Mouse (Mus musculus) limb, embryonic 14.5 days (tissue): ENCODE data around the gene Camp. TPM values are rescaled to one million over a fixed set of nuclear protein-coding genes. Genes with fewer than 3 reads are reported as not detected.

Experiments used
- ATAC-seq: fragments of 200-750 bp; cut with Nextera tagmentation; 2 replicates; pipeline ENCODE4 v1.8.0; 2017; ENCODE audit warnings: low read depth, moderate number of reproducible peaks, moderate TSS enrichment; ENCODE audit not compliant: low FRiP score
- DNase-seq: peaks from one replicate; pipeline ENCODE4 v3.0.0-alpha.2; 2015; ENCODE audit warnings: low spot score
- H3K27ac ChIP-seq: fragments of 300-500 bp; sonication (generic); replicated peaks from 2 replicates; pipeline ENCODE4 v1.5.1; 2014; ENCODE audit warnings: low read depth, mild to moderate bottlenecking, low read length, moderate library complexity, mixed read lengths
- H3K27me3 ChIP-seq: fragments of 300-500 bp; sonication (generic); 2 replicates; pipeline ENCODE4 v1.6.1; 2014; ENCODE audit warnings: low read length, mixed read lengths; ENCODE audit not compliant: control insufficient read depth, insufficient read depth
- H3K36me3 ChIP-seq: fragments of 300-500 bp; sonication (generic); 2 replicates; pipeline ENCODE4 v1.6.1; 2014; ENCODE audit warnings: mild to moderate bottlenecking, low read length, moderate library complexity, mixed read lengths; ENCODE audit not compliant: control insufficient read depth, insufficient read depth
- H3K4me1 ChIP-seq: fragments of 300-500 bp; sonication (generic); 2 replicates; pipeline ENCODE4 v1.6.1; 2014; ENCODE audit warnings: antibody characterized with exemption, low read length, mixed read lengths; ENCODE audit not compliant: control insufficient read depth, insufficient read depth
- H3K4me2 ChIP-seq: fragments of 300-500 bp; sonication (generic); replicated peaks from 2 replicates; pipeline ENCODE4 v1.6.1; 2014; ENCODE audit warnings: low read depth, mild to moderate bottlenecking, low read length, moderate library complexity; ENCODE audit not compliant: severe bottlenecking
- H3K4me3 ChIP-seq: fragments of 300-500 bp; sonication (generic); replicated peaks from 2 replicates; pipeline ENCODE4 v1.5.1; 2014; ENCODE audit warnings: low read length
- H3K9ac ChIP-seq: fragments of 300-500 bp; sonication (generic); 2 replicates; pipeline ENCODE4 v1.6.1; 2014; ENCODE audit warnings: mild to moderate bottlenecking, low read depth, low read length, moderate library complexity; ENCODE audit not compliant: severe bottlenecking
- H3K9me3 ChIP-seq: fragments of 300-500 bp; sonication (generic); 2 replicates; pipeline ENCODE4 v1.6.1; 2016; ENCODE audit warnings: low read length; ENCODE audit not compliant: control insufficient read depth
- POLR2A ChIP-seq: fragments of 200-500 bp; IDR thresholded peaks from 2 replicates; pipeline ENCODE4 v1.8.0; 2012; ENCODE audit warnings: inconsistent platforms, mild to moderate bottlenecking, moderate library complexity, borderline replicate concordance; ENCODE audit not compliant: insufficient read depth, insufficient read length; ENCODE audit errors: extremely low read depth
- WGBS: fragments of 180-500 bp; shearing (Covaris S2); extraction: QIAGEN DNeasy Blood & Tissue Kit; methylation state at CpG from one replicate; pipeline ENCODE4 v1.1.7; 2014; 5-methylcytosine and 5-hydroxymethylcytosine counted together
- polyA plus RNA-seq, 2 experiments: library from polyadenylated mRNA; depleted of rRNA in 1 of 2; stranded (reverse) in 1 of 2; unstranded in 1 of 2; fragments of >200 nt; fragmentation: Nextera tagmentation in 1 of 2; extraction: Ambion mirVana in 1 of 2; gene quantifications; 2 replicates each; pipeline versions ENCODE4 v1.2.1 to v1.2.3; 2012 to 2014

Camp gene
- polyA plus RNA-seq, 2 experiments: 1.2 to 4.8 TPM

GRCm38 (mm10) chr9:109825739-109826138, 23.7 kb downstream of the Camp start:
- Histone ChIP-seq H3K36me3 (peaks cover 5% of the 10 kb centered on the region; the same call in 1 of the 2 replicates), H3K4me1 (no peaks in the 10 kb centered on the region), H3K27me3 (no peaks in the 10 kb centered on the region), H3K4me3 (no peak overlapping the region), H3K9ac (no peak overlapping the region), H3K4me2 (no peak overlapping the region), H3K9me3 (no peaks in the 10 kb centered on the region), H3K27ac (no peak overlapping the region)
- no peak for TF ChIP-seq POLR2A
- DNase-seq (no peak), ATAC-seq (no peak)
- WGBS: 56% methylated on average over 4 of the region's 4 CpGs

GRCm38 (mm10) chr9:109816341-109816740, 33.1 kb downstream of the Camp start:
- H3K4me1 ChIP-seq: no peaks in the 10 kb centered on the region
- H3K27ac ChIP-seq: no peak overlapping the region
- DNase-seq (no peak), ATAC-seq (no peak)
- H3K27me3 ChIP-seq: no peaks in the 10 kb centered on the region
- no peaks in the 10 kb centered on the region for H3K36me3 ChIP-seq
- 51% methylated on average over 6 of the region's 6 CpGs for WGBS
- no peak for TF ChIP-seq POLR2A
- no peaks in the 10 kb centered on the region for H3K9me3 ChIP-seq
- no peak overlapping the region for H3K9ac ChIP-seq
- H3K4me3 ChIP-seq: no peak overlapping the region
- H3K4me2 ChIP-seq: no peak overlapping the region

GRCm38 (mm10) chr9:109813424-109813823, 36.0 kb downstream of the Camp start:
- H3K27me3 ChIP-seq: no peaks in the 10 kb centered on the region
- no peaks in the 10 kb centered on the region for H3K36me3 ChIP-seq
- H3K4me3 ChIP-seq: no peak overlapping the region
- no peak overlapping the region for H3K27ac ChIP-seq
- DNase-seq: no peak
- H3K4me1 ChIP-seq: no peaks in the 10 kb centered on the region
- 61% methylated on average over 7 of the region's 7 CpGs for WGBS
- TF ChIP-seq POLR2A: no peak
- H3K4me2 ChIP-seq: no peak overlapping the region
- ATAC-seq: no peak
- no peaks in the 10 kb centered on the region for H3K9me3 ChIP-seq
- H3K9ac ChIP-seq: no peak overlapping the region

- H3K9ac ChIP-seq: no peak within 1 kb of the TSS
- no peaks in the 10 kb centered on the region for H3K4me1 ChIP-seq
- no peak within 1 kb of the TSS for H3K4me2 ChIP-seq
- ATAC-seq: no peak
- no peaks in the 10 kb centered on the region for H3K9me3 ChIP-seq
- 49% methylated on average over 1 of the region's 1 CpGs for WGBS
- TF ChIP-seq POLR2A: no peak
- H3K4me3 ChIP-seq: no peak within 1 kb of the TSS
- H3K27ac ChIP-seq: no peak within 1 kb of the TSS
- H3K36me3 ChIP-seq: no peaks in the 10 kb centered on the region
- H3K27me3 ChIP-seq: no peaks in the 10 kb centered on the region
- DNase-seq: no peak
These were observed 37.4 kb downstream of the Camp start, which contains the start of gene Spink8 for GRCm38 (mm10) chr9:109811980-109812379. TSS of gene Spink8 (plus strand) at chr9:109812280.

- DNase-seq (no peak), ATAC-seq (no peak)
- WGBS: 56% methylated on average over 3 of the region's 3 CpGs
- Histone ChIP-seq H3K4me3 (no peak overlapping the region), H3K27ac (no peak overlapping the region), H3K4me1 (no peaks in the 10 kb centered on the region), H3K9ac (no peak overlapping the region), H3K9me3 (no peaks in the 10 kb centered on the region), H3K27me3 (no peaks in the 10 kb centered on the region), H3K36me3 (no peaks in the 10 kb centered on the region), H3K4me2 (no peak overlapping the region)
- TF ChIP-seq POLR2A: no peak
These were observed 41.5 kb downstream of the Camp start for GRCm38 (mm10) chr9:109807898-109808297.
